8 mouse cellular contexts compared by ENCODE assay signal in genomic region chr2:84715562-84716361, GRCm38 (mm10). TPM values are rescaled to one million over a fixed set of nuclear protein-coding genes. Genes with fewer than 3 reads are reported as not detected.
A peak's percentile ranks its signal among the peaks of the same experiment; 100 is the strongest.
DNase-seq lines count a peak whose midpoint lies in the region; ATAC-seq and TF ChIP-seq lines count a peak whose summit lies in the region.

No protein-coding gene starts in this region.

- H3K27me3 ChIP-seq in heart, embryonic 15.5 days = no peaks in the 10 kb centered on the region
- no peaks in the 10 kb centered on the region for H3K27me3 ChIP-seq in liver, embryonic 15.5 days
- H3K27me3 ChIP-seq in neural tube, embryonic 13.5 days = no peaks in the 10 kb centered on the region
- H3K27me3 ChIP-seq in testis, adult 2 months (ENCODE audit: control insufficient read depth, insufficient read depth, low read length) = no peaks in the 10 kb centered on the region

- peak overlapping the region; percentile 71 for H3K9ac ChIP-seq in heart, embryonic 15.5 days
- peak overlapping the region; percentile 88 for H3K9ac ChIP-seq in liver, embryonic 15.5 days
- H3K9ac ChIP-seq in neural tube, embryonic 13.5 days = peak overlapping the region; percentile 80

- ATAC-seq in heart, embryonic 15.5 days (replicated peaks; ENCODE audit: insufficient number of reproducible peaks, insufficient read depth, low FRiP score, low read depth) = peak; percentile 91
- peak; percentile 86 for ATAC-seq in liver, embryonic 15.5 days (ENCODE audit: insufficient read depth)
- peak; percentile 97 for ATAC-seq in neural tube, embryonic 13.5 days (ENCODE audit: low read depth)

- peak overlapping the region; percentile 79 for H3K4me2 ChIP-seq in heart, embryonic 15.5 days
- peak overlapping the region; percentile 91 for H3K4me2 ChIP-seq in liver, embryonic 15.5 days
- peak overlapping the region; percentile 63 for H3K4me2 ChIP-seq in neural tube, embryonic 13.5 days

- peak; percentile 65 for TF ChIP-seq POLR2A in bone marrow, adult 2 months (IDR thresholded peaks at IDR 0.05; ENCODE audit: borderline replicate concordance, control insufficient read depth, low read depth, low read length)
- 0 out of 2 replicates have a peak, but pooled peaks have one; percentile 43 for TF ChIP-seq POLR2A in testis, adult 2 months (IDR thresholded peaks at IDR 0.05; ENCODE audit: control insufficient read depth, low read depth, low read length)

- H3K9me3 ChIP-seq in heart, embryonic 15.5 days (replicated peaks) = no peaks in the 10 kb centered on the region
- no peaks in the 10 kb centered on the region for H3K9me3 ChIP-seq in liver, embryonic 15.5 days (replicated peaks)
- H3K9me3 ChIP-seq in neural tube, embryonic 13.5 days = no peaks in the 10 kb centered on the region

- H3K4me1 ChIP-seq in bone marrow, adult 2 months (ENCODE audit: control insufficient read depth, insufficient read depth, low read length) = no peaks in the 10 kb centered on the region; the same call in 1 of the 2 replicates
- peaks cover 20% of the 10 kb centered on the region for H3K4me1 ChIP-seq in heart, embryonic 15.5 days (replicated peaks)
- H3K4me1 ChIP-seq in liver, embryonic 15.5 days (replicated peaks) = peaks cover 43% of the 10 kb centered on the region
- peaks cover 32% of the 10 kb centered on the region for H3K4me1 ChIP-seq in neural tube, embryonic 13.5 days (replicated peaks)
- H3K4me1 ChIP-seq in testis, adult 2 months (ENCODE audit: control insufficient read depth, insufficient read depth, low read length) = peaks cover 2% of the 10 kb centered on the region; the same call in 1 of the 2 replicates

- WGBS in bone marrow, adult 2 months = under 1% methylated on average over 33 of the region's 33 CpGs
- under 1% methylated on average over 33 of the region's 33 CpGs for WGBS in heart, embryonic 15.5 days
- under 1% methylated on average over 33 of the region's 33 CpGs for WGBS in liver, embryonic 15.5 days (ENCODE audit: insufficient replicate concordance)
- under 1% methylated on average over 33 of the region's 33 CpGs for WGBS in neural tube, embryonic 13.5 days

- H3K4me3 ChIP-seq in bone marrow, adult 2 months (replicated peaks; ENCODE audit: control insufficient read depth, low read depth, low read length) = peak overlapping the region; percentile 95
- peak overlapping the region; percentile 98 for H3K4me3 ChIP-seq in heart, embryonic 15.5 days
- peak overlapping the region; percentile 86 for H3K4me3 ChIP-seq in liver, embryonic 15.5 days (replicated peaks)
- H3K4me3 ChIP-seq in neural tube, embryonic 13.5 days = peak overlapping the region; percentile 93
- peak overlapping the region; percentile 86 for H3K4me3 ChIP-seq in testis, adult 2 months (ENCODE audit: control insufficient read depth, low read depth, low read length)

- TF ChIP-seq CTCF in bone marrow, adult 2 months (IDR thresholded peaks at IDR 0.05; ENCODE audit: control insufficient read depth, insufficient read depth, low read length) = no peak
- TF ChIP-seq CTCF in testis, adult 2 months (IDR thresholded peaks at IDR 0.05; ENCODE audit: control insufficient read depth, insufficient read depth, insufficient replicate concordance, low read depth, low read length) = no peak

- peak; percentile 95 for DNase-seq in CD4-positive, CD25-positive, alpha-beta regulatory T cell, adult 2 months (ENCODE audit: low read depth, low spot score)
- peak; percentile 89 for DNase-seq in fat pad, adult 2 months (ENCODE audit: extremely low read depth, low read depth, low spot score)
- peak; percentile 72 to 87 for DNase-seq in kidney, postnatal 4 days

- H3K27ac ChIP-seq in bone marrow, adult 2 months (ENCODE audit: control insufficient read depth, insufficient read depth, low read depth, low read length, poor library complexity) = peak overlapping the region; percentile 99
- H3K27ac ChIP-seq in heart, embryonic 15.5 days = peak overlapping the region; percentile 98
- peak overlapping the region; percentile 99 for H3K27ac ChIP-seq in liver, embryonic 15.5 days (replicated peaks)
- H3K27ac ChIP-seq in neural tube, embryonic 13.5 days (replicated peaks) = peak overlapping the region; percentile 96
- peak overlapping the region; percentile 99 for H3K27ac ChIP-seq in testis, adult 2 months (ENCODE audit: control insufficient read depth, insufficient read depth, low read depth, low read length)

- H3K36me3 ChIP-seq in heart, embryonic 15.5 days = peaks cover 5% of the 10 kb centered on the region; the same call in 1 of the 2 replicates
- H3K36me3 ChIP-seq in liver, embryonic 15.5 days (replicated peaks) = peaks cover 14% of the 10 kb centered on the region
- peaks cover 3% of the 10 kb centered on the region for H3K36me3 ChIP-seq in neural tube, embryonic 13.5 days
- H3K36me3 ChIP-seq in testis, adult 2 months (ENCODE audit: control insufficient read depth, insufficient read depth, low read length) = no peaks in the 10 kb centered on the region

RNA-seq across cellular contexts. Expression of gene Zdhhc5, which starts 0.8 kb away (rescaled TPM):
- polyA plus RNA-seq in bone marrow, adult 2 months (2011; ENCODE audit: insufficient read depth, insufficient read length, low replicate concordance, missing spikeins) = 10.8 and 14.6 TPM in 2 replicates
- polyA plus RNA-seq in heart, embryonic 15.5 days (2015; fragmentation: Nextera tagmentation; extraction: Ambion mirVana) = 20.2 and 22.4 TPM in 2 replicates
- polyA plus RNA-seq in liver, embryonic 15.5 days (2015; fragmentation: Nextera tagmentation; extraction: Ambion mirVana) = 17.3 and 18.4 TPM in 2 replicates
- 17.6 and 19.2 TPM in 2 replicates for polyA plus RNA-seq in neural tube, embryonic 13.5 days (2015; fragmentation: Nextera tagmentation; extraction: Ambion mirVana)
- polyA plus RNA-seq in testis, adult 2 months (2012; rRNA removed) = 234 and 236 TPM in 2 replicates

RNA-seq across cellular contexts. Expression of gene Clp1, which starts 11.4 kb away (rescaled TPM):
- polyA plus RNA-seq in bone marrow, adult 2 months (2011; ENCODE audit: insufficient read depth, insufficient read length, low replicate concordance, missing spikeins) = 17.4 and 25.1 TPM in 2 replicates
- 12.8 and 18.6 TPM in 2 replicates for polyA plus RNA-seq in heart, embryonic 15.5 days (2015; fragmentation: Nextera tagmentation; extraction: Ambion mirVana)
- polyA plus RNA-seq in liver, embryonic 15.5 days (2015; fragmentation: Nextera tagmentation; extraction: Ambion mirVana) = 53.9 and 59.7 TPM in 2 replicates
- polyA plus RNA-seq in neural tube, embryonic 13.5 days (2015; fragmentation: Nextera tagmentation; extraction: Ambion mirVana) = 28.1 and 29.6 TPM in 2 replicates
- polyA plus RNA-seq in testis, adult 2 months (2012; rRNA removed) = 27.6 and 32.8 TPM in 2 replicates

RNA-seq across cellular contexts. Expression of gene Ypel4, which starts 18.1 kb away (rescaled TPM):
- polyA plus RNA-seq in bone marrow, adult 2 months (2011; ENCODE audit: insufficient read depth, insufficient read length, low replicate concordance, missing spikeins) = 172 and 242 TPM in 2 replicates
- polyA plus RNA-seq in heart, embryonic 15.5 days (2015; fragmentation: Nextera tagmentation; extraction: Ambion mirVana) = 3.0 and 3.8 TPM in 2 replicates
- polyA plus RNA-seq in liver, embryonic 15.5 days (2015; fragmentation: Nextera tagmentation; extraction: Ambion mirVana) = 66.9 and 75.7 TPM in 2 replicates
- 18.8 and 19.1 TPM in 2 replicates for polyA plus RNA-seq in neural tube, embryonic 13.5 days (2015; fragmentation: Nextera tagmentation; extraction: Ambion mirVana)
- 13.6 and 14.8 TPM in 2 replicates for polyA plus RNA-seq in testis, adult 2 months (2012; rRNA removed)

RNA-seq across cellular contexts. Expression of gene Gm19426, which starts 27.7 kb away (rescaled TPM):
- polyA plus RNA-seq in bone marrow, adult 2 months (2011; ENCODE audit: insufficient read depth, insufficient read length, low replicate concordance, missing spikeins) = not detected in 2 replicates
- polyA plus RNA-seq in heart, embryonic 15.5 days (2015; fragmentation: Nextera tagmentation; extraction: Ambion mirVana) = 5.1 and 5.3 TPM in 2 replicates
- polyA plus RNA-seq in liver, embryonic 15.5 days (2015; fragmentation: Nextera tagmentation; extraction: Ambion mirVana) = 1.4 and 1.5 TPM in 2 replicates
- 4.7 and 7.0 TPM in 2 replicates for polyA plus RNA-seq in neural tube, embryonic 13.5 days (2015; fragmentation: Nextera tagmentation; extraction: Ambion mirVana)
- polyA plus RNA-seq in testis, adult 2 months (2012; rRNA removed) = 0.21 and 0.26 TPM in 2 replicates

RNA-seq across cellular contexts. Expression of gene Tmx2, which starts 36.8 kb away (rescaled TPM):
- polyA plus RNA-seq in bone marrow, adult 2 months (2011; ENCODE audit: insufficient read depth, insufficient read length, low replicate concordance, missing spikeins) = 23.5 and 35.9 TPM in 2 replicates
- 156 and 158 TPM in 2 replicates for polyA plus RNA-seq in heart, embryonic 15.5 days (2015; fragmentation: Nextera tagmentation; extraction: Ambion mirVana)
- polyA plus RNA-seq in liver, embryonic 15.5 days (2015; fragmentation: Nextera tagmentation; extraction: Ambion mirVana) = 71.2 and 71.8 TPM in 2 replicates
- polyA plus RNA-seq in neural tube, embryonic 13.5 days (2015; fragmentation: Nextera tagmentation; extraction: Ambion mirVana) = 245 and 252 TPM in 2 replicates
- polyA plus RNA-seq in testis, adult 2 months (2012; rRNA removed) = 86.0 and 89.0 TPM in 2 replicates

Comparison
In these comparisons a context has a peak if more than half of its experiments do, and no peak if none do; other contexts are left out.
1. Peak in every context shown above with its lines: DNase-seq, ATAC-seq, H3K4me3 ChIP-seq and H3K27ac ChIP-seq.
2. RNA of gene Zdhhc5, which starts 0.8 kb away (polyA plus RNA-seq): 234 to 236 TPM in testis, adult 2 months; 20.2 to 22.4 TPM in heart, embryonic 15.5 days, 17.6 to 19.2 TPM in neural tube, embryonic 13.5 days, 17.3 to 18.4 TPM in liver, embryonic 15.5 days and 10.8 to 14.6 TPM in bone marrow, adult 2 months; every median in the first group is over 10 times any median in the second.